Mouse (Mus musculus): ENCODE results near the gene Ryr2.

DNA sequence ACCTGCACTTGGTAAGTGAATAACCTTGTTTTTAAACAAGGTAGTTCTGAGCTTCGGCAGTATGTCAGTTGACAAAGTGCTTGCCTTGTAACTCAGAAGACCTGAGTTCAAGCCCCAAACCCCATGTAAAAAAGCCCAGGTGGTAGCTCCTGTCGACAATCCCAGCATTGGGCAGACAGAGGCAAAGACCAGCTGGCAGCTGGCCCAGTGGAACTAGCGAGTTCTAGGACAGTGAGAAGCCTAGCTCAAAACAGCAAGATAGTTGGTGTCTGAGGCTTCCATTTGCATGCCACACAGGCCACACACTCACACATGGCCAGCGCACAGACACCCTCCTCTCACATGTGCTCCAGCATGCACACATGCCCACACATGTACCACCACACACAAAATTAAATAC lies 129.1 kb downstream of the Ryr2 start:
- no peak for TF ChIP-seq POLR2A (IDR thresholded peaks at IDR 0.05; ENCODE audit: insufficient read depth, low read depth, low read length)
- TF ChIP-seq CTCF (IDR thresholded peaks at IDR 0.05): no peak
- TF ChIP-seq EP300 (IDR thresholded peaks at IDR 0.05; ENCODE audit: insufficient read depth, low read depth, low read length): no peak
